Mouse (Mus musculus): Measurements from ENCODE around the gene Uncx.

Uncx gene

DNA sequence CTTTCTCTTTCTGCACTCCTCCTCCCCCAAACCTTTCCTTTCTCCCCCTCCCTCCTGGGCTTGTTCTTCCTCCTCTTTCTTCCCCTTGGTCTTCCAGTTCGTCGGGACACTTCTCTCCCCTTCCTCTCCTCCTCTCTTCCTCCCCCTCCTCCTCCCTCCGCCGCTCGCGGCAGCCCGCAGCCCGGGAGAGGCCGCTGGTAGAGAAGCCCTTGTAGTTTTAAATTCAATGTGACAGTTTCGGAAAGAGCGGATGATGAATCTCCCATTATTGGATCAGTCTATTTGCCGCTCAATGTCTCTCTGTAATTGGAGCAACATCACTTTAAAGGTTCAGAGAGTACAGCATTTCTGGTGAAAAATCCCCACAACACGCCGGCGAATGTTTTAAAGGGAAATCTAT lies at the start of gene Uncx:
Uncx (plus strand) TSS at position 281 of the 400 bp plus-strand sequence.
- peak; percentile 65 for DNase-seq

- no peak for DNase-seq
Observed at GRCm38 (mm10) chr5:139493690-139494089, 49.6 kb upstream of the Uncx start.

DNA sequence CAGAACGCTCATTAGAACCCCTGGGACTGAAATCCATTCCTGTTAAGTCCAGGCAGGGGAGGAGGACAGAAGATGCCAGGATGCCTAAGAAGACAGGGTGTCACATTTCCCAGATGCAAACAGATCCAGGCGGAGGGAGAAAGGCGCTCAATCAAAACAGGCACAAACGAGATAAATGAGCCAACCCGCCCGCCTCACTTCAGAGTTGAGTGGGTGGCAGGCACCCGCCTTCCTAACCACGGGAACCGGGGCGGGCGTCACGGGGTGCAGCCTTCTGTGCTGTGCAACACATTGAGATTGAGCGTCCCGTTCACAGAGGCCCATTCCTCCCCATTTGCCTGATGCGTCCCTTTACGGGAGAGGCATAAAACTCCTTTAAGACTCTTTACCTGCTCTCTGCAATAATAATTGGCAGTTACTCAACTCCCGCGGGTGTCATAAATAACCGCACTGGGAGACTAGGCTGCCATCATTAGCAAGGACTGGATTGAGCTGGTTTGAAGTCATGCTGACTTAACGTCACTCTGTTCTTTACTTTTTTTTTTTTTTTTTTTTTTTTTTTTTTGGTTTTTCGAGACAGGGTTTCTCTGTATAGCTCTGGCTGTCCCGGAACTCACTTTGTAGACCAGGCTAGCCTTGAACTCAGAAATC lies 48.1 kb upstream of the Uncx start:
- no peak for DNase-seq

DNA sequence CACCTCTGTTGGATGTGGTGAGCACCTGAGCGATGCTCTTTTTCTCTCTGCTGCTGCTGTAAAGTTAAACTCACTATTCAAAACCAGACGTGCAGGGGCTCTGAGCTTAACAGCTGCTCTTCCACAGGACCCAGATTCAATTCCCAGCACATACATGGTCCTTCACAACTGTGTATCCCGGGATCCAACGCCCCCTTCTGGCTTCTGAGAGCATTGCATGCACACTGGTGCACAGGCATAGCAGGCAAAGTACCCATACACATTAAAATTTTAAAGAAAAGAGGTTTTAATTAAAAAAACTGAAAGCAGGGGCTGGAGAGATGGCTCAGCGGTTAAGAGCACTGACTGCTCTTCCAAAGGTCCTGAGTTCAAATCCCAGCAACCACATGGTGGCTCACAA lies 46.4 kb upstream of the Uncx start:
- DNase-seq = no peak

DNA sequence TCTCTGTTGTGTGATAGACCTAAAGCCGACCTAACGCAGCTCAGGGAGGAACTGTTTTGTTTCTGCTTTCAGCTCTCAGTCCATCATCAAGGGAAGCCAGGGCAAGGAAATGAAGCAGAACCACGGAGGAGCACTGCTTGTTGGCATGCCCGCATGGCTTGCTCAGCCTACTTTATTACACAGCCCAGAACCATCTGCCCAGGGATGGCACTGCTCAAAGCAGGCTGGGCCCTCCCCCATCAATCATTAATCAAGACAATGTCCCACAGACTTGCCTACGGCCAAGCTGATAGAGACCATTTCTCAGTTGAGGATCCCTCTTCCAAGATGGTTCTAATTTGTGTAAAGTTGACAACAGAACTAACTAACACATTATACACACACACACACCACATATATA lies 44.5 kb upstream of the Uncx start:
- DNase-seq = no peak

- DNase-seq = no peak
Observed at GRCm38 (mm10) chr5:139502281-139502680, 41.0 kb upstream of the Uncx start.

DNA sequence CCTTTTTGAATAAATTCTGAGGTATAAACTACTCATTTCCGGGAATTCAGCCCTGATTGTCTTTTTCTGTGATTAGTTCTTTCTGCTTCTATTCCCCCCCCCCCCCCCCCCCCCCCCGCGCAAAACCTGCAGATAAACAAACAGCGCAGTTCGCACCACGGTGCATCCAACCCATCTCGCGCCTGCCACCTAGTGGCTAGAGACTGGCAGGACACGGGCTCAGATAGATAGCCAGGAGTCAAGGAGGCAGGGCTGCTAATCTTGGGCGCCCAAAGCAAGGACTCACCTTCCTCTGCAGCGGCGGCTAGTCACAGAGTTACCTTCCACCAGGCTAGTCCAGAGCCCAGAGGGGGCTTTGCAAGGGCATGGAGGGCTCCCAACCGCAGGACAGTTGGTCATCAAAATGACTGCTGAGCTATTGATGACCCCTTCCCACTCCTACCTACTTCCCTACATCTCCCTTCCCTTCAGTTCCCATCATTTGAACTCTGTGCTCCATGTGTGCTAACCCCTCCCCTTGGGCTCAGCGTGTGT lies 38.2 kb upstream of the Uncx start:
- peak; percentile 83 for DNase-seq

DNA sequence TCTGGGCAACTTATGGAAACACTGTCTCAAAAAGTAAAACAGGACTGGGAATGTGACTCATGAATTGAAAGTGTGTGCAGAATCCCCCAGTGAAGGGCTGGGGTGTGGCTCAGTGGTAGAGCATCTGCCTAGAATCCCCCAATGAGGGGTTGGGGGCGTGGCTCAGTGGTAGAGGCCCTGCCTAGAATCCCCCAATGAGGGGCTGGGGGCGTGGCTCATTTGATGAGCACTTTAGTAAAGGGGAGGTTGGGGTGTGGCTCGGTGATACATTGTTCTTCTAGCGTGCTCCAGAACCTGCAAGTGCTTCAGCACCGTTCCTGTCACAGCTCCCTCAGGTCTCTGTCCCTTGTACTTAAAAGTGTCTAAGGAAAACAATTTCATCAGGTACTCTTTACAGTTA lies 37.1 kb upstream of the Uncx start:
- no peak for DNase-seq

DNA sequence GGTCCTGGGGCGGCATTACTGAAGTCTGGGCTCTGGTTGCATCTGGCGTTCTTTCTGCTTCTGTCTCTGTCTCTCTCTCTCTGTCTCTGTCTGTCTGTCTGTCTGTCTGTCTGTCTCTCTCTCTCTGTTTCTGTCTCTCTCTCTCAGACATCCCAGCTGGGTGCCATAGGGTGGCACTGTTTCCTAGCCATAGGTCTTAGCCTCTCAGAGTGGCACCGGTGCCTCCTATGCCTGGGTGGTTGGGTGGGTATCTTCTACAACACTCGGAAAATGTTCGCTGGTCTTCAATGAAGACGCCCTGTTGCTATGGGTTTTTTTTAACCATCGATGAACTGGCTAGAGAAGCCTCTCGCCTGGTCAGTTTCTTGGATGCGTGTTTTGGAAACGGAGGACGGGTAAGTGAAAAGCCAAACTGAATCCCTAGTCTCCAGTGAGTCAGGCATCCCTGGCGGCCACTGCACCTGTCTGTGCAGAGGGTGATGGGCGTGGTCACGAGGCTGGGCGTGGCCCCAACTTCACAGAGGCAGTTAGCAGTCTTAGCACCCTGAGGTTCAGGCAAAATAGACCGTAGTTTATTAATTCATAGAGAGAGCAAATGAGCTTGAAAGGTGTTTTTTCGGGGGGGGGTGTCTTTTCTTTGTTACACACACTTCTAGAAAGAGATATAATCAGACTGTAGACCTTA lies 32.5 kb upstream of the Uncx start:
- DNase-seq = no peak

DNA sequence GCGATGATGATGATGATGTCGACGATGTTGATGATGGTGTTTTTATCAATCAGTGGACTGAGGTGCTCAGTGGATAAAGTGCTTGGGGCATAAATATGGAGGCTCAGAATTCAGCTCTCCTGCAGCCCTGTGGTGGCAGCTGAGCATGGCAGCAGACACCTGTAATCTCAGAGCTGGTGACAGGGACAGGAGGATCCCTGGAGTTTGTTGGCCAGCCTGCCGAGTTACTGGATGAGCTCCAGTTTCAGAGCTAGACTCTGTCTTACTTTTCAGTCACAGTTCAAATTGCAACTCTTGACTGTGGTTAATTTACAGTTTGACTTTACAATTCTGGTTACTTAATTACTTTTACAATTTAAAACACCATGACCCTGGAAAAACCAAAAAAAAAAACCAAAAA lies 31.1 kb upstream of the Uncx start:
- no peak for DNase-seq

DNA sequence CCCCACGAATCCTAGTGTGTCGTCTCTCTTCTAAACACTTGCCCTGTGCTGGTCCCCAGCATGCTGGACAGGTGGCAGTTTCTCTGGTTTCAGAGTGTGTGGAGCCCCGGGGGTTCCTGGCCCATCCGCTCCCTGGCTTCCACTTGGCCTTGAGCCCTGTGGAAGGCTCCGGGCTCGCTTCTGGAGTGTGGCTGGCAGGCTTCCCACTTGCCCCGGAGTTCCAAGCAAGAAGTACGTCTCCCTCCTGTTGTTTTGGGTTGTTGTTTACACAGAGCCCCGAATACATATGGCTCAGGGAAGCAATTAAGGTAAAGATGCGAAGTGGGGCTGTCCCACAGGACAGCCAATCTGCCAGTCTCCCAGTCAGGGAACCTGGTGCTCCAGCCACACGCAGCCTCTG lies 27.0 kb upstream of the Uncx start:
- DNase-seq = peak; percentile 52

GRCm38 (mm10) chr5:139520069-139520834 lies 23.0 kb upstream of the Uncx start:
- DNase-seq = no peak

DNA sequence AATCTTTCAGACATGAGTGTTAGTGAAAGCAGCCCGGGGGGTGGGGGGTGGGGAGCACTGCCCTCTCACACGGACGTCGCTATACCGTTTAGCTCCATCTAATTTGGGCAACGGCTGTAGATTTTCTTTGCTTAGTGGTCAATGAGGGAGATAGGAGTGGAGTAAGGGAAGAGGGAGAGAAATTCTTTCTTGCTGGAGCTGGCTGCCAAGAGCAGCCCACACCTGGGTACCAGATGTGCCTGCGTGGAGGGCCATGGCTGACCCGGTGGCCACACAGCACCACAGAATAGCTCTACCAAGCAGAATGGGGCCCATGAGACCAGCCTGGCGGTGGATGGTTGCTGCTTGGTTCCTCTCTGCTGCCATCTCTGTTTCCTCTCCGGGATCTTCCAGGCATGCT lies 21.3 kb upstream of the Uncx start:
- no peak for DNase-seq

- no peak for DNase-seq
Observed at GRCm38 (mm10) chr5:139528851-139529250, 14.4 kb upstream of the Uncx start.

DNA sequence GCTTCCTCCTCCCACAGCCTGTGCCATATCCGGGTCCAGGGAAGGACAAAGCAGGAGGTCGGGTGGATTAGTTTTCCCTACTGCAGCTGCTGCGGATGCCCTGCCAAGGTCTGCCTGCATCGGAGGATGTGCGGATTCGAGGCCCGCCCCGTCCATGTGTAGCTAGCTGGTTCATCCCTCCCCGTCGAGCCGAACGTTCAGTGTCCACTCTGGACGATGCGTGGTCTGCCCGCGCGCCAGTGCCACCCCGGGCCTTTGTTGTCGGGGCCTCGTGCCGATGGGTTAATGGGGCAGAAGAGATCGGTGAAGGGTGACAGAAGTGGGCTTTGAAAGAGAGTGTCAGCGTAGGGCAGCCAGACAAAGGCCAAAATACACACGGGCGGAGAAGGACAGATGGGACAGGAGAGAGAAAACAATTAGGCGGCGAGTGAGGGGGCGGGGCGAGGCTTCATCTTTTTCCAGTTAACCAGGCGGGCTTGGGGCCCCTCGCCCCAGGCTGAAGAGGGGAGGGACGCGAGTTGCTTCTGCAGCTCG lies 7.8 kb upstream of the Uncx start:
- DNase-seq = peak; percentile 42

- DNase-seq = peak; percentile 77
Observed at GRCm38 (mm10) chr5:139536211-139536910, 6.9 kb upstream of the Uncx start.

- peak; percentile 38 for DNase-seq
Observed at GRCm38 (mm10) chr5:139536911-139537738, 6.2 kb upstream of the Uncx start.

- no peak for DNase-seq
Observed at GRCm38 (mm10) chr5:139537739-139538135, 5.6 kb upstream of the Uncx start.

- peak; percentile 74 for DNase-seq
Observed at GRCm38 (mm10) chr5:139541151-139542042, 1.9 kb upstream of the Uncx start.

DNA sequence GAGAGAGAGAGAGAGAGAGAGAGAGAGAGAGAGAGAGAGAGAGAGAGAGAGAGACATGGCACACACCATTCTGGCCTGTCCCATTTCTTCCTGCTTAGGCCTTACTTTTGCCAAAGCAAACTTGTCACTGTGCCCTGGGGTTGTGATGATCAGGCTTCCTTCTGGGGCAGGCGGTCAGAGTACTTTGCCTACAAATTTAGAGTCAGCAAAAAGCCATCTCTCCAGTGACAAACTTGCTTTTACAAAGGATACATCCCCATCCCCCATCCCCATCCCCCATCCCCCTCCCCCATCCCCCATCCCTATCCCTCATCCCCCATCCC lies 1.3 kb upstream of the Uncx start:
- DNase-seq = no peak

GRCm38 (mm10) chr5:139542556-139542955 lies 738 bp upstream of the Uncx start:
- peak; percentile 77 for DNase-seq
